ENCODE assay signal across 10 mouse cellular contexts in the genomic region with DNA sequence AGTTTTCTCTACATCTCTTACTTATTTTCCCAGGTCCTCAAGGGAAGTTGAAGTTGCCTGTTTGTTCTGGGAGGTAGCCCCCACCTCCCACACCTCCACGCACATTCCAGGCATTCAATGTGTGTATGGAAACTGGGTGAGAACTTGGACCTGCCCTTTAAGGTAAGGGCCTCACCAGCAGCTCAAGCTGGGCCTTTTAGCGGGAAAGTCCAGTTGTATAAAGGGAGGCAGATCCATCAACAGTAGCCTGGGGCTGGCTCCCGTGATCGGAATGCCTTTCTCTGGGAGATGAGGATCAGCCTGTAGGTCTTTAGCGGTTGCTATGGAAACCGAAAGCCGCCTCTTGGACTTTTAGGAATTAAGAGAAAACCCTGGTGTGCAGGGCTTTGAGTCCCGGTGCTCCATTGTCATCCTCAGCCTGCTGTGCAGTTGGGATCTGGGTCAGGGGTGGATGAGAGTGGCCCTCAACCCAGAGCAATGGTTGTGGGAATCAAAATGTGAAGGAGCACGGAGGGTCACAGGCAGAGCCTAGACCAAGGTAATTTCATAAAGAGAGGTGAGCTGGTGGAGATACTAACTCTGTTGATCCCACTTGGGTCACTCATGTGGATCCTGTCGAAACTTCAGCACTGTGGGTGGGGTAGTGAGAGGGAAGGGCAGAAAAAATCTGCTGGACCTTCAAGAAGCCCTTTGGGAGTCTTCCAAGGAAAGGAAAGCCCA. TPM values are rescaled to one million over a fixed set of nuclear protein-coding genes. Genes with fewer than 3 reads are reported as not detected.
A peak's percentile ranks its signal among the peaks of the same experiment; 100 is the strongest.
DNase-seq lines count a peak whose midpoint lies in the region; ATAC-seq and TF ChIP-seq lines count a peak whose summit lies in the region.
"Had no signal": no experiment of that assay in that cellular context is flagged by ENCODE, and none has a peak within 500 bp of the region (broad histone marks: within the 10 kb centered on the region; RNA-seq: fewer than 3 reads in every experiment).

No protein-coding gene starts in this region.

- H3K4me2 ChIP-seq in intestine, embryonic 15.5 days (replicated peaks) = peak overlapping the region; percentile 87; the same call in 1 of the 2 replicates
- peak overlapping the region; percentile 56 for H3K4me2 ChIP-seq in midbrain, embryonic 12.5 days (replicated peaks)
- H3K4me2 ChIP-seq in liver, embryonic 11.5 days = no peak overlapping the region

- no peak for ATAC-seq in intestine, embryonic 15.5 days
- no peak for ATAC-seq in midbrain, embryonic 12.5 days (ENCODE audit: low FRiP score, low read depth)
- no peak for ATAC-seq in liver, embryonic 11.5 days (replicated peaks; ENCODE audit: low FRiP score)
- ATAC-seq: inflammation-experienced regulatory T-cells, adult 6 months had no signal

- H3K27me3 ChIP-seq in E14TG2a.4 (ENCODE audit: insufficient read depth, low read length) (peaks cover 14% of the 10 kb centered on the region), ES-Bruce4 (ENCODE audit: control insufficient read depth, insufficient read depth, low read length, poor library complexity, severe bottlenecking) (no peaks in the 10 kb centered on the region)
- peaks cover 10% of the 10 kb centered on the region; the same call in 1 of the 2 replicates for H3K27me3 ChIP-seq in intestine, embryonic 15.5 days (replicated peaks)
- peaks cover 26% of the 10 kb centered on the region for H3K27me3 ChIP-seq in midbrain, embryonic 12.5 days
- H3K27me3 ChIP-seq in liver, embryonic 11.5 days (replicated peaks; ENCODE audit: control insufficient read depth, insufficient read depth, low read length) = peaks cover 45% of the 10 kb centered on the region

- H3K9me3 ChIP-seq in E14TG2a.4 (ENCODE audit: low read length) = no peaks in the 10 kb centered on the region
- no peaks in the 10 kb centered on the region for H3K9me3 ChIP-seq in ES-Bruce4 (replicated peaks; ENCODE audit: control insufficient read depth, insufficient read depth, low read length, poor library complexity, severe bottlenecking)
- no peaks in the 10 kb centered on the region for H3K9me3 ChIP-seq in intestine, embryonic 15.5 days
- H3K9me3 ChIP-seq in midbrain, embryonic 12.5 days = no peaks in the 10 kb centered on the region
- H3K9me3 ChIP-seq in liver, embryonic 11.5 days (ENCODE audit: control insufficient read depth, low read length) = no peaks in the 10 kb centered on the region
- H3K9me3 ChIP-seq: megakaryocyte, embryonic 14.5 days had no signal

- TF ChIP-seq CTCF in E14TG2a.4 (conservative IDR thresholded peaks at IDR 0.05; ENCODE audit: low read length) (no peak), ES-Bruce4 (IDR thresholded peaks at IDR 0.05; ENCODE audit: low read depth, low read length) (no peak)

- peaks cover 84% of the 10 kb centered on the region for H3K4me1 ChIP-seq in E14TG2a.4 (replicated peaks; ENCODE audit: low read depth, low read length)
- peaks cover 11% of the 10 kb centered on the region for H3K4me1 ChIP-seq in ES-Bruce4 (ENCODE audit: control insufficient read depth, insufficient read depth, low read length)
- peaks cover 46% of the 10 kb centered on the region for H3K4me1 ChIP-seq in intestine, embryonic 15.5 days (replicated peaks)
- H3K4me1 ChIP-seq in midbrain, embryonic 12.5 days = peaks cover 59% of the 10 kb centered on the region
- H3K4me1 ChIP-seq in liver, embryonic 11.5 days (replicated peaks; ENCODE audit: control insufficient read depth, insufficient read depth, low read length) = peaks cover 10% of the 10 kb centered on the region

- H3K36me3 ChIP-seq in E14TG2a.4 (ENCODE audit: insufficient read depth, low read length) (peaks cover 11% of the 10 kb centered on the region; the same call in 1 of the 2 replicates), ES-Bruce4 (ENCODE audit: control insufficient read depth, insufficient read depth, low read length, poor library complexity, severe bottlenecking) (no peaks in the 10 kb centered on the region)
- H3K36me3 ChIP-seq in intestine, embryonic 15.5 days = no peaks in the 10 kb centered on the region
- H3K36me3 ChIP-seq in midbrain, embryonic 12.5 days = no peaks in the 10 kb centered on the region
- no peaks in the 10 kb centered on the region for H3K36me3 ChIP-seq in liver, embryonic 11.5 days (ENCODE audit: control insufficient read depth, insufficient read depth, low read length)

- no peak for TF ChIP-seq POLR2A in ES-Bruce4 (IDR thresholded peaks at IDR 0.05; ENCODE audit: insufficient read depth, low read length)

- 33% methylated on average over 10 of the region's 10 CpGs for WGBS in intestine, embryonic 15.5 days
- 3% methylated on average over 10 of the region's 10 CpGs for WGBS in midbrain, embryonic 12.5 days
- 38% methylated on average over 10 of the region's 10 CpGs for WGBS in liver, embryonic 11.5 days

- peak overlapping the region; percentile 30 for H3K27ac ChIP-seq in ES-Bruce4 (ENCODE audit: insufficient read depth, low read length)
- H3K27ac ChIP-seq in intestine, embryonic 15.5 days = peak overlapping the region; percentile 56; the same call in 1 of the 2 replicates
- H3K27ac ChIP-seq in midbrain, embryonic 12.5 days (replicated peaks) = peak overlapping the region; percentile 75
- H3K27ac ChIP-seq in liver, embryonic 11.5 days (ENCODE audit: low read depth, low read length) = no peak overlapping the region

- no peak overlapping the region for H3K9ac ChIP-seq in ES-Bruce4 (ENCODE audit: low read depth, poor library complexity, severe bottlenecking)
- H3K9ac ChIP-seq in intestine, embryonic 15.5 days = no peak overlapping the region
- no peak overlapping the region for H3K9ac ChIP-seq in midbrain, embryonic 12.5 days (replicated peaks)
- H3K9ac ChIP-seq in liver, embryonic 11.5 days (ENCODE audit: low read depth, low read length) = no peak overlapping the region

- 0 out of 2 replicates have a peak, but pooled peaks have one; percentile 49 for TF ChIP-seq EP300 in ES-Bruce4 (IDR thresholded peaks at IDR 0.05; ENCODE audit: insufficient read depth, low read depth, low read length)

- peak overlapping the region; percentile 97 for H3K4me3 ChIP-seq in E14TG2a.4 (replicated peaks; ENCODE audit: low read length)
- no peak overlapping the region for H3K4me3 ChIP-seq in ES-Bruce4 (ENCODE audit: low read depth, low read length)
- H3K4me3 ChIP-seq in intestine, embryonic 15.5 days (replicated peaks) = no peak overlapping the region
- no peak overlapping the region for H3K4me3 ChIP-seq in midbrain, embryonic 12.5 days
- H3K4me3 ChIP-seq in liver, embryonic 11.5 days (ENCODE audit: low read depth, low read length) = no peak overlapping the region
- H3K4me3 ChIP-seq: megakaryocyte, embryonic 14.5 days had no signal

- no peak for DNase-seq in c-Kit-positive CD71-positive TER-119-positive erythroid progenitor cells, embryonic 14.5 days (ENCODE audit: low spot score)
- no peak for DNase-seq in liver, embryonic 11.5 days (ENCODE audit: low spot score)
- no peak for DNase-seq in layer of hippocampus, postnatal 14 days (ENCODE audit: low spot score in 2 of 2)

RNA-seq across cellular contexts. Expression of a gene that starts 2.3 kb away (rescaled TPM):
- polyA plus RNA-seq in ES-Bruce4 (2011; ENCODE audit: insufficient read depth, insufficient read length, low read depth, missing spikeins) = 7.3 and 7.9 TPM in 2 replicates
- polyA plus RNA-seq in intestine, embryonic 15.5 days (2015; fragmentation: Nextera tagmentation; extraction: Ambion mirVana) = 41.6 and 45.8 TPM in 2 replicates
- 26.1 and 27.2 TPM in 2 replicates for polyA plus RNA-seq in midbrain, embryonic 12.5 days (2016; fragmentation: Nextera tagmentation; extraction: Ambion mirVana)
- 26.3 and 29.3 TPM in 2 replicates for polyA plus RNA-seq in liver, embryonic 11.5 days (2014; fragmentation: Nextera tagmentation; extraction: Ambion mirVana)
- total RNA-seq in layer of hippocampus, postnatal 14 days (2021) = 10 to 100 TPM; 32.4 to 37.7 TPM

RNA-seq across cellular contexts. Expression of a gene that starts 2.5 kb away (rescaled TPM):
- 27.9 and 31.4 TPM in 2 replicates for polyA plus RNA-seq in ES-Bruce4 (2011; ENCODE audit: insufficient read depth, insufficient read length, low read depth, missing spikeins)
- polyA plus RNA-seq in intestine, embryonic 15.5 days (2015; fragmentation: Nextera tagmentation; extraction: Ambion mirVana) = 10.0 and 11.8 TPM in 2 replicates
- polyA plus RNA-seq in midbrain, embryonic 12.5 days (2016; fragmentation: Nextera tagmentation; extraction: Ambion mirVana) = 4.7 and 7.4 TPM in 2 replicates
- polyA plus RNA-seq in liver, embryonic 11.5 days (2014; fragmentation: Nextera tagmentation; extraction: Ambion mirVana) = 4.2 and 5.4 TPM in 2 replicates
- total RNA-seq in layer of hippocampus, postnatal 14 days (2021) = 1 to 10 TPM in 1 of 2 experiments, not detected in 1; 1.7 TPM
- polyA plus RNA-seq: erythroblast, embryonic 14.5 days had no signal

RNA-seq across cellular contexts. Expression of a gene that starts 10.2 kb away (rescaled TPM):
- polyA plus RNA-seq in ES-Bruce4 (2011; ENCODE audit: insufficient read depth, insufficient read length, low read depth, missing spikeins) = 1.2 TPM in 1 of 2 replicates, not detected in the other
- polyA plus RNA-seq in intestine, embryonic 15.5 days (2015; fragmentation: Nextera tagmentation; extraction: Ambion mirVana) = 2.9 and 3.0 TPM in 2 replicates
- 7.4 TPM in 2 replicates for polyA plus RNA-seq in midbrain, embryonic 12.5 days (2016; fragmentation: Nextera tagmentation; extraction: Ambion mirVana)
- 0.81 and 1.7 TPM in 2 replicates for polyA plus RNA-seq in liver, embryonic 11.5 days (2014; fragmentation: Nextera tagmentation; extraction: Ambion mirVana)
- 1 to 10 TPM; 4.5 to 5.4 TPM for total RNA-seq in layer of hippocampus, postnatal 14 days (2021)

RNA-seq across cellular contexts. Expression of a gene that starts 28.9 kb away (rescaled TPM):
- polyA plus RNA-seq in ES-Bruce4 (2011; ENCODE audit: insufficient read depth, insufficient read length, low read depth, missing spikeins) = 13.6 and 16.0 TPM in 2 replicates
- 19.4 and 21.3 TPM in 2 replicates for polyA plus RNA-seq in intestine, embryonic 15.5 days (2015; fragmentation: Nextera tagmentation; extraction: Ambion mirVana)
- polyA plus RNA-seq in midbrain, embryonic 12.5 days (2016; fragmentation: Nextera tagmentation; extraction: Ambion mirVana) = 105 and 112 TPM in 2 replicates
- 4.9 and 6.3 TPM in 2 replicates for polyA plus RNA-seq in liver, embryonic 11.5 days (2014; fragmentation: Nextera tagmentation; extraction: Ambion mirVana)
- 100 to 1,000 TPM; 386 to 394 TPM for total RNA-seq in layer of hippocampus, postnatal 14 days (2021)
